Mouse (Mus musculus): ENCODE measurements at regions not wholly inside any gene's neighbourhood (a gene's known extent, or its start where the extent isn't known, plus 50 kb on each side); places are given as distances from the start of the nearest gene placed in this dataset.

GRCm38 (mm10) chrX:161487691-161488090 is 200.4 kb downstream of the Gm15262 start:
- Histone ChIP-seq H3K27me3 (ENCODE audit: control insufficient read depth, insufficient read depth, low read length) (no peaks in the 10 kb centered on the region), H3K36me3 (ENCODE audit: control insufficient read depth, insufficient read depth, low read length) (no peaks in the 10 kb centered on the region), H3K27ac (ENCODE audit: low read depth, low read length) (no peak overlapping the region), H3K9me3 (ENCODE audit: control insufficient read depth, low read length) (no peaks in the 10 kb centered on the region), H3K4me3 (ENCODE audit: low read depth, low read length) (no peak overlapping the region), H3K9ac (ENCODE audit: low read length) (no peak overlapping the region), H3K4me2 (ENCODE audit: low read depth, low read length, severe bottlenecking) (no peak overlapping the region), H3K4me1 (replicated peaks; ENCODE audit: control insufficient read depth, insufficient read depth, low read length) (no peaks in the 10 kb centered on the region)
- DNase-seq (ENCODE audit: low spot score) (no peak), ATAC-seq (replicated peaks; ENCODE audit: low FRiP score) (no peak)
- WGBS = 74% methylated on average over 3 of the region's 3 CpGs

- Histone ChIP-seq H3K4me3 (ENCODE audit: low read depth, low read length) (no peak overlapping the region), H3K4me1 (replicated peaks; ENCODE audit: control insufficient read depth, insufficient read depth, low read length) (no peaks in the 10 kb centered on the region), H3K9ac (ENCODE audit: low read length) (no peak overlapping the region), H3K36me3 (ENCODE audit: control insufficient read depth, insufficient read depth, low read length) (no peaks in the 10 kb centered on the region), H3K27me3 (ENCODE audit: control insufficient read depth, insufficient read depth, low read length) (peaks cover 12% of the 10 kb centered on the region), H3K4me2 (ENCODE audit: low read depth, low read length, severe bottlenecking) (no peak overlapping the region), H3K27ac (ENCODE audit: low read depth, low read length) (no peak overlapping the region), H3K9me3 (ENCODE audit: control insufficient read depth, low read length) (no peaks in the 10 kb centered on the region)
- WGBS = 76% methylated on average over 1 of the region's 1 CpGs
- DNase-seq (ENCODE audit: low spot score) (no peak), ATAC-seq (replicated peaks; ENCODE audit: low FRiP score) (no peak)
Measured at GRCm38 (mm10) chrX:161511341-161511740, 205.5 kb upstream of the Rai2 start.

- H3K27me3 ChIP-seq (ENCODE audit: control insufficient read depth, insufficient read depth, low read length) = peaks cover 23% of the 10 kb centered on the region
- ATAC-seq (replicated peaks; ENCODE audit: low FRiP score) (peak; percentile 89), DNase-seq (ENCODE audit: low spot score) (peak; percentile 46)
- 48% methylated on average over 3 of the region's 3 CpGs for WGBS
- no peak overlapping the region for H3K4me3 ChIP-seq (ENCODE audit: low read depth, low read length)
- H3K9me3 ChIP-seq (ENCODE audit: control insufficient read depth, low read length) = no peaks in the 10 kb centered on the region
- no peak overlapping the region for H3K4me2 ChIP-seq (ENCODE audit: low read depth, low read length, severe bottlenecking)
- no peak overlapping the region for H3K27ac ChIP-seq (ENCODE audit: low read depth, low read length)
- H3K4me1 ChIP-seq (replicated peaks; ENCODE audit: control insufficient read depth, insufficient read depth, low read length) = peaks cover 2% of the 10 kb centered on the region; the same call in 1 of the 2 replicates
- H3K36me3 ChIP-seq (ENCODE audit: control insufficient read depth, insufficient read depth, low read length) = no peaks in the 10 kb centered on the region
- H3K9ac ChIP-seq (ENCODE audit: low read length) = no peak overlapping the region
Measured at GRCm38 (mm10) chrX:161523432-161524256, 193.2 kb upstream of the Rai2 start.

GRCm38 (mm10) chrX:161524257-161524646 is 192.6 kb upstream of the Rai2 start:
- DNase-seq (ENCODE audit: low spot score) = no peak
- Histone ChIP-seq H3K9me3 (ENCODE audit: control insufficient read depth, low read length) (no peaks in the 10 kb centered on the region), H3K4me2 (ENCODE audit: low read depth, low read length, severe bottlenecking) (no peak overlapping the region), H3K27me3 (ENCODE audit: control insufficient read depth, insufficient read depth, low read length) (peaks cover 21% of the 10 kb centered on the region), H3K27ac (ENCODE audit: low read depth, low read length) (no peak overlapping the region), H3K9ac (ENCODE audit: low read length) (no peak overlapping the region), H3K4me1 (replicated peaks; ENCODE audit: control insufficient read depth, insufficient read depth, low read length) (peaks cover 2% of the 10 kb centered on the region; the same call in 1 of the 2 replicates), H3K4me3 (ENCODE audit: low read depth, low read length) (no peak overlapping the region), H3K36me3 (ENCODE audit: control insufficient read depth, insufficient read depth, low read length) (no peaks in the 10 kb centered on the region)
- WGBS = 45% methylated on average over 3 of the region's 3 CpGs
- ATAC-seq (replicated peaks; ENCODE audit: low FRiP score) = peak; percentile 62

- DNase-seq (ENCODE audit: low spot score) = no peak
- Histone ChIP-seq H3K27ac (ENCODE audit: low read depth, low read length) (no peak overlapping the region), H3K27me3 (ENCODE audit: control insufficient read depth, insufficient read depth, low read length) (peaks cover 6% of the 10 kb centered on the region), H3K9me3 (ENCODE audit: control insufficient read depth, low read length) (no peaks in the 10 kb centered on the region), H3K4me2 (ENCODE audit: low read depth, low read length, severe bottlenecking) (no peak overlapping the region), H3K4me3 (ENCODE audit: low read depth, low read length) (no peak overlapping the region), H3K36me3 (ENCODE audit: control insufficient read depth, insufficient read depth, low read length) (no peaks in the 10 kb centered on the region), H3K4me1 (replicated peaks; ENCODE audit: control insufficient read depth, insufficient read depth, low read length) (no peaks in the 10 kb centered on the region), H3K9ac (ENCODE audit: low read length) (no peak overlapping the region)
- ATAC-seq (replicated peaks; ENCODE audit: low FRiP score) = no peak
Measured at GRCm38 (mm10) chrX:161537290-161537689, 179.6 kb upstream of the Rai2 start.

- H3K9me3 ChIP-seq (ENCODE audit: control insufficient read depth, low read length) = no peaks in the 10 kb centered on the region
- H3K4me2 ChIP-seq (ENCODE audit: low read depth, low read length, severe bottlenecking) = no peak overlapping the region
- peaks cover 4% of the 10 kb centered on the region for H3K27me3 ChIP-seq (ENCODE audit: control insufficient read depth, insufficient read depth, low read length)
- DNase-seq (ENCODE audit: low spot score) (no peak), ATAC-seq (replicated peaks; ENCODE audit: low FRiP score) (no peak)
- no peak overlapping the region for H3K4me3 ChIP-seq (ENCODE audit: low read depth, low read length)
- WGBS = 60% methylated on average over 5 of the region's 5 CpGs
- H3K27ac ChIP-seq (ENCODE audit: low read depth, low read length) = no peak overlapping the region
- no peak overlapping the region for H3K9ac ChIP-seq (ENCODE audit: low read length)
- H3K4me1 ChIP-seq (replicated peaks; ENCODE audit: control insufficient read depth, insufficient read depth, low read length) = no peaks in the 10 kb centered on the region
- no peaks in the 10 kb centered on the region for H3K36me3 ChIP-seq (ENCODE audit: control insufficient read depth, insufficient read depth, low read length)
Measured at GRCm38 (mm10) chrX:161556896-161557295, 160.0 kb upstream of the Rai2 start.

GRCm38 (mm10) chrX:161558511-161558910 is 158.4 kb upstream of the Rai2 start:
- no peaks in the 10 kb centered on the region for H3K36me3 ChIP-seq (ENCODE audit: control insufficient read depth, insufficient read depth, low read length)
- ATAC-seq (replicated peaks; ENCODE audit: low FRiP score) (no peak), DNase-seq (ENCODE audit: low spot score) (no peak)
- H3K27me3 ChIP-seq (ENCODE audit: control insufficient read depth, insufficient read depth, low read length) = peaks cover 4% of the 10 kb centered on the region
- H3K27ac ChIP-seq (ENCODE audit: low read depth, low read length) = no peak overlapping the region
- H3K9ac ChIP-seq (ENCODE audit: low read length) = no peak overlapping the region
- no peak overlapping the region for H3K4me3 ChIP-seq (ENCODE audit: low read depth, low read length)
- no peak overlapping the region for H3K4me2 ChIP-seq (ENCODE audit: low read depth, low read length, severe bottlenecking)
- H3K4me1 ChIP-seq (replicated peaks; ENCODE audit: control insufficient read depth, insufficient read depth, low read length) = no peaks in the 10 kb centered on the region
- no peaks in the 10 kb centered on the region for H3K9me3 ChIP-seq (ENCODE audit: control insufficient read depth, low read length)

GRCm38 (mm10) chrX:161566435-161566834 is 150.4 kb upstream of the Rai2 start:
- Histone ChIP-seq H3K4me3 (ENCODE audit: low read depth, low read length) (no peak overlapping the region), H3K4me2 (ENCODE audit: low read depth, low read length, severe bottlenecking) (no peak overlapping the region), H3K4me1 (replicated peaks; ENCODE audit: control insufficient read depth, insufficient read depth, low read length) (no peaks in the 10 kb centered on the region), H3K9me3 (ENCODE audit: control insufficient read depth, low read length) (no peaks in the 10 kb centered on the region), H3K27ac (ENCODE audit: low read depth, low read length) (no peak overlapping the region), H3K36me3 (ENCODE audit: control insufficient read depth, insufficient read depth, low read length) (no peaks in the 10 kb centered on the region), H3K27me3 (ENCODE audit: control insufficient read depth, insufficient read depth, low read length) (peaks cover 15% of the 10 kb centered on the region), H3K9ac (ENCODE audit: low read length) (no peak overlapping the region)
- DNase-seq (ENCODE audit: low spot score) = no peak
- WGBS = 44% methylated on average over 4 of the region's 4 CpGs
- ATAC-seq (replicated peaks; ENCODE audit: low FRiP score) = no peak

GRCm38 (mm10) chrX:161582019-161582659 is 134.7 kb upstream of the Rai2 start:
- H3K27me3 ChIP-seq (ENCODE audit: control insufficient read depth, insufficient read depth, low read length) = peaks cover 12% of the 10 kb centered on the region
- no peak for DNase-seq (ENCODE audit: low spot score)
- no peak for ATAC-seq (replicated peaks; ENCODE audit: low FRiP score)

More at GRCm38 (mm10) chrX:161582019-161582659, 134.7 kb upstream of the Rai2 start:
- WGBS = 82% methylated on average over 5 of the region's 5 CpGs
- Histone ChIP-seq H3K4me3 (ENCODE audit: low read depth, low read length) (no peak overlapping the region), H3K4me1 (replicated peaks; ENCODE audit: control insufficient read depth, insufficient read depth, low read length) (no peaks in the 10 kb centered on the region), H3K9ac (ENCODE audit: low read length) (no peak overlapping the region), H3K4me2 (ENCODE audit: low read depth, low read length, severe bottlenecking) (no peak overlapping the region), H3K27ac (ENCODE audit: low read depth, low read length) (no peak overlapping the region), H3K9me3 (ENCODE audit: control insufficient read depth, low read length) (no peaks in the 10 kb centered on the region), H3K36me3 (ENCODE audit: control insufficient read depth, insufficient read depth, low read length) (no peaks in the 10 kb centered on the region)

All from forebrain, embryonic 11.5 days (tissue).